Mouse (Mus musculus) liver, adult 2 months (tissue): ENCODE measurements around the gene Paqr5.

Source experiments
- CTCF ChIP-seq: fragments of 200-500 bp; IDR thresholded peaks from 2 replicates; pipeline ENCODE4 v1.5.1; 2011; ENCODE audit warnings: low read depth, low read length, control low read depth
- POLR2A ChIP-seq: fragments of 200-500 bp; IDR thresholded peaks from 2 replicates; pipeline ENCODE4 v1.6.1; 2011; ENCODE audit warnings: low read length, control low read depth; ENCODE audit not compliant: insufficient read depth; ENCODE audit errors: extremely low read depth

- no peak for TF ChIP-seq CTCF
- TF ChIP-seq POLR2A, result no peak
These were observed 26.8 kb downstream of the Paqr5 start for GRCm38 (mm10) chr9:61999653-62000420.
